Comparison of ENCODE assay signal across 19 mouse cellular contexts in the genomic region with DNA sequence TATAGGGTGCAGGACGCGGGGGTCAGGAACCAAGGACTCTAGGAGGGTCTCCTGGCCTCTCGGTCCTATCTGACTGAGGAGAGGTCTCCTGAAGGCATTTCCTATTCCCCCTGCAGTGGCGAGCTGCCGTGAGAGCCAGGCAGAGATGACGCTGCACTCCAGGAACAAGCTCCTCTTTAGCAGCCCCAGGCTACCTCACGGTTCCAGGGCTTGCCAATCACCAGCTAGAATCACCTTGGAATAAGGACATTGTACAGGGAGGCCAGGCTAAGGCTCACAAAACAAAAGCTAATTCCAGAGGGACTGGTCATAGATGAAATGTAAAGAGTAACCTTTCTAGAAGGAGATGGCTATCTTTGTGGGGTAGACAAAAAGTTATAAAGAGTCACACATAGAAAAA. TPM values are rescaled to one million over a fixed set of nuclear protein-coding genes. Genes with fewer than 3 reads are reported as not detected.
"Had no signal": no experiment of that assay in that cellular context is flagged by ENCODE, and none has a peak within 500 bp of the region (broad histone marks: within the 10 kb centered on the region; RNA-seq: fewer than 3 reads in every experiment).

No protein-coding gene starts in this region.

- H3K27me3 ChIP-seq: lung, embryonic 15.5 days; midbrain, embryonic 13.5 days; midbrain, embryonic 15.5 days; neural tube, embryonic 12.5 days; stomach, embryonic 15.5 days had no signal

- DNase-seq: lung, adult 2 months; lung, postnatal 14 days; lung, postnatal 36 days; right cerebral cortex, postnatal 14 days; thymus, adult 2 months; thymus, postnatal 25 days; thymus, postnatal 4 days had no signal

- H3K4me2 ChIP-seq: lung, embryonic 15.5 days; midbrain, embryonic 11.5 days; midbrain, embryonic 13.5 days; midbrain, embryonic 15.5 days; neural tube, embryonic 12.5 days; stomach, embryonic 15.5 days had no signal

- H3K4me3 ChIP-seq: lung, embryonic 15.5 days; megakaryocyte, embryonic 14.5 days; midbrain, embryonic 13.5 days; midbrain, embryonic 15.5 days; neural tube, embryonic 12.5 days; stomach, embryonic 15.5 days had no signal

- H3K9me3 ChIP-seq: lung, embryonic 15.5 days; midbrain, embryonic 13.5 days; midbrain, embryonic 15.5 days; neural tube, embryonic 12.5 days; stomach, embryonic 15.5 days had no signal

- ATAC-seq: lung, postnatal 0 days; midbrain, embryonic 13.5 days; midbrain, embryonic 15.5 days had no signal

- H3K27ac ChIP-seq: lung, embryonic 15.5 days; macrophage; midbrain, embryonic 13.5 days; midbrain, embryonic 15.5 days; neural tube, embryonic 12.5 days; stomach, embryonic 15.5 days; stomach, postnatal 0 days had no signal

- H3K9ac ChIP-seq: lung, embryonic 15.5 days; midbrain, embryonic 13.5 days; midbrain, embryonic 15.5 days; neural tube, embryonic 12.5 days; stomach, embryonic 15.5 days had no signal

RNA-seq across cellular contexts. Expression of a gene that starts 14.9 kb away (rescaled TPM):
- polyA plus RNA-seq: lung, embryonic 15.5 days; macrophage; midbrain, embryonic 11.5 days; midbrain, embryonic 13.5 days; midbrain, embryonic 15.5 days; neural tube, embryonic 12.5 days; neural tube, embryonic 14.5 days; testis, adult 2 months had no signal
